Mouse (Mus musculus) liver, embryonic 11.5 days (tissue): Measurements from ENCODE around the gene Htr5a. TPM values are rescaled to one million over a fixed set of nuclear protein-coding genes. Genes with fewer than 3 reads are reported as not detected.

ENCODE experiments used
- polyA plus RNA-seq: library from polyadenylated mRNA; unstranded; fragments of >200 nt; fragmentation: Nextera tagmentation; extraction: Ambion mirVana; gene quantifications from 2 replicates; pipeline ENCODE4 v1.2.1, GENCODE M21; 2014

Htr5a gene
- polyA plus RNA-seq, 1 experiment from 2014 or later: not detected

Other genes with a start within 250 kb of the Htr5a start
- 44.4 and 49.1 TPM in 2 replicates for gene Paxip1, start 50.5 kb upstream of the Htr5a start, polyA plus RNA-seq
- 59.7 and 65.4 TPM in 2 replicates for gene Insig1, start 229.2 kb downstream of the Htr5a start, polyA plus RNA-seq